Mouse (Mus musculus) spleen, adult 2 months (tissue): ENCODE measurements around the gene Nfatc2ip.

Experiments used
- CTCF ChIP-seq: fragments of 200-500 bp; IDR thresholded peaks from 2 replicates; pipeline ENCODE4 v1.5.1; 2011; ENCODE audit warnings: mild to moderate bottlenecking, inconsistent platforms; ENCODE audit not compliant: insufficient read depth, insufficient read length, insufficient replicate concordance; ENCODE audit errors: extremely low read depth
- POLR2A ChIP-seq: fragments of 200-500 bp; IDR thresholded peaks from 2 replicates; pipeline ENCODE4 v1.6.1; 2011; ENCODE audit warnings: low read depth, low read length, inconsistent platforms

GRCm38 (mm10) chr7:126445104-126445815 lies 48.7 kb upstream of the Nfatc2ip start:
- TF ChIP-seq CTCF (no peak), POLR2A (no peak)
